Mouse (Mus musculus): ENCODE measurements around the gene Nfil3.

Gene Nfil3

DNA sequence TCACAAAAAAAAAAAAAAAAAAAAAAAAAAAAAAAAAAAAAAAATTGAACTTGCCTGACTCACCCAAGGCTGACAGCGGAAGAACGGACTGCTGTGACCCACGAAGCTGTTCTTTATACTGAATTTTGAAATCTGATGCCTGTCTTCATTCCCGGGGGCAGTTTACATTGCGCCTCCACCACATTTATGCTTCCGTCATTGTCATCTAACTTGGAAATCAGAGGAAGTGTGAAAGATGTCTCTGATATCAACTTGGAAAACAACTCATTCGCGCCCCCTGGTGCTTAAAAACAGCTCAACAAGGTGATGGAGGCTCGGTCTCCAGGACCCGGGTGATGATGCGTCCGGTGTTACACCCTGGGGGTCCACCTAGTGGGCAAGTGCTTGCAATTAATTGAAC lies 1.8 kb upstream of the Nfil3 start:
- in situ Hi-C loops (cut with MboI, MseI) = no loop called here

DNA sequence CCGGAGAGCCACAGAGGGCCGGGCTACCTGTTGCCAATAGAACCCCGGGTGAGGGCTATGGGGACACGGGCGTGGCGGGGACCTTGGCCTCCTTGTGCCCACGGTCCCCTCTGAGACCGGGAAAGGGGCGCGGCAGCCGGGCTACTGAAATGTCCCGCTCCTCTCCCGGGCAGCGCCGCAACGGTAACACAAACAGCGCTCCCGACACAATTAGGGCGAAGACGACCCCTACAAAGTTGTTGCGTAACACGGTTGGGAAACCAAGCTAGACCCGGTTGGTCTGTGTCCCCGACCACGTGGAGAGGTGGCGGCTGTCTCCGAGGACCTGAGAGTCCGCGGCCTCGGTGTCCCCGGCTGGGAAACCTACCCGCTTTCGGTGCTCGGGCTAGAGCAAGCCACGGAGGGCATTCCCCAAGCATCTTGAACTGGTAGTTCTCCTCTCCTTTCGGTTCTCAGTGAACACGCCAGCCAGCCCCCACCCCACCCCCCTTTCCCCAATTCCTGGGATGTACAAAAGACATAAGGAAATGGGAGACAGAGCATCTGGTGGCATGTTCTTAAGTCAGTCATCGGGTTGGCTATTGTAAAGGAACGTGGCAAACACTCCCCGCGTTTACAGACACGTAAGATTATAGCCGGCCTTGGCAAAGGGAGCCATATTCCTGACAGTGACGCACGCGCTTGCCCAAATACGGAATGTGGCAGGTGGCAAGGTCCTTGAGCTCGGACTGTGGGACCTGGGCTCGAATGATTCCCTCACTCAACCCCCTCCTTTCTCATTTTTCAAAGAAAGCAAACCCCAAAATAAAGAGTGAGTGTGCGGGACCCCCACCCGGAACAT lies 788 bp upstream of the Nfil3 start:
- in situ Hi-C loops (cut with MboI, MseI) = no loop called here

DNA sequence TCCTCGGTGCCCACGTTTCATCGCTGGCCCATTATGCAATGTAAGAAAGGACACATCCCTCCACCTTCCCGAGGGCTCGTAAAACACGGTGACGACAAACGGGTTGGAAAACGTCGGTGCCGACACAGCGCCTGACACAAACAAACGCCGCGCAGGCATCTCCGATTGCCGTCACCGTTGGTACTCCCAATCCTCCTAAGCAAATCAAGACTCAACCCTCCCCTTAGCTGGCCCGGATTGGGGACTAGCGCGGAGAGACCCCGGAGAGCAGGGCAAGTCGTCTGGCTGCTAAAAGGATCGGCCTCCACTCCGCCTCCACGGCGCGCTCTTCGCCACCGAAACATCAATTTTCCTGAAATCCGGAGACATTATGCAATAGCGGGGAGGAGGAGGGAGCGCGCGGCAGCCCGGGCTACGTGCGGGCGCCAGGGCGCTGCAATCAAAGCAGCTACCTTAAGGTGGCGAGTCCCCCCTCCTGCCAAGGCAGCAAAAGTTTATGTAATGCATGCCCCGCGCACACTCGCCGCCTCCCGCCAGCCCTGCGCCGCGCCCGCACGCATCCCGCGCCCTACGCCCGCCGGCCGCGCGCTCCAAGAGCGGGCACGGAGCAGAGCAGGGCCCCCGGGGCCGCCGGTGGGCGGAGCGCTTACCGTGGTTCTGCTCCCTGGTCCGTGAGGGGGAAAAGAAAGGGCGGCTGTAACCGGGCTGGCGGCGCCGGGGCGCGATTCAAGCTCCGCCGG lies 492 bp downstream of the Nfil3 start:
- in situ Hi-C loops (cut with MboI, MseI) = no loop called here

DNA sequence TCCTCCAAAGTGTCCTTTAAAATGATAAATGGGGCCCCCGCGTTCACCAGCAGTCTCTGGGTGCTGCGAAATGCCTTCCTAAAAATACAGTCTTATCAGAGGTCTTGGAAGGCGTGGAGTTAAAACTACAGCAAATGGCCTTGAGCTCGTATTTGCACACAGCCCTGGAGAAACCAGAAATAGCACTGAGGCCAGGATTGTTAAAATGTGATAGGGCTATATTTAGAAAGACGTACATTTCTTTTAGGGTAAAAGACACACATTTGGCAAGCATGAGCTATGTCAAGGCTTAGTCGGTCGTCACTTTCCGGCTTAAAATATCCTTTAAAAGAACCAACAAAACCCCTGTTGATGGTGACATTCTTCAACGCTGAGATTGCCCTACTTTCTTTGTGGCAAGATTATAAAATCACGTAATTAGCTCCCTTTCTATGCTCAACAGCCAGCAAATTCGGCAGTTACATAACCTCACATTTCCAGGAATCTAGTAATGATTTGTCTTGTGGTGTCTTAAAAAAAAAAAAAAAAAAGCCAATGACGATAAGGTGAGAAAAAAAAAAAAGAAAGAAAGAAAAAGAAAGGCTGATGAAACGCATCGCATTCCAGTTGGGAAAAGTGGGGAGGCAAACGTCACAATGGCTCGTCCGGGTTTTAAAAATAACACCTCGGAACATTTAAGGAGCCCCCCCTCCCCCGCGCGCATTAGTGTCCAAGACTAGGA lies 1.4 kb downstream of the Nfil3 start:
- in situ Hi-C loops (cut with MboI, MseI) = no loop called here

DNA sequence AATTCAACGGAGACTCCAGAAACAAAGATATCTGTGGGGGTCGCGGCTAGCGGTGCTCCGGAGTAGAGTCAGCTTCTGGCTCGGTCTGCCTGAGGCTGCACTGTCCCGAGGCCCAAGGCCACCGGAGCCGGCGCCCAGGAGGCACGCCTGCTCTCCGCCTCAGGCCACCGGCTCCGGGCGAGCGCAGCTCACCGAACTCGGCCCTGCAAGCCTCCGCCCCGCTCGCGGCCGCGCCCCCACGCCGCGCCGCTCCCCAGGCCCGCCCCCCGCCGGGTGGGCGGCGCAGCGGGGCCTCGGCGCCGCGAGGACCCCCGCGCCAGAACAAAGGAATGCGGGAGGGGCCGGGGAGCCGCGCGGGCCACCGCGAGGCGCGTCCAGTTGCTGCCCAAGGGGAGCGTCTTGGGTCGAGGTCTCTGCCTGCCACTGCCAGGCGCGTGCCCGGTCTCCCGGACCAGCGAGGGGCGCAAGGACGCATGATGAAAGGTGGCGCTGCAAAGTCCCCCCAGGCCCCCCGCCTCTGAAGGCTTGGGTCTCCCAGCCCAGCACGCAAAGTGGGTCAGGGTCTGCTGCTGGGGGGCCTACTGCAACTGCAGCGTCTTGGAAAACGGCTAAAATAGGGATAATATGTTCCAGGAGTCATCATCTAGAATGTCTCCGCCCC lies 2.4 kb downstream of the Nfil3 start:
- in situ Hi-C loops (cut with MboI, MseI) = no loop called here

DNA sequence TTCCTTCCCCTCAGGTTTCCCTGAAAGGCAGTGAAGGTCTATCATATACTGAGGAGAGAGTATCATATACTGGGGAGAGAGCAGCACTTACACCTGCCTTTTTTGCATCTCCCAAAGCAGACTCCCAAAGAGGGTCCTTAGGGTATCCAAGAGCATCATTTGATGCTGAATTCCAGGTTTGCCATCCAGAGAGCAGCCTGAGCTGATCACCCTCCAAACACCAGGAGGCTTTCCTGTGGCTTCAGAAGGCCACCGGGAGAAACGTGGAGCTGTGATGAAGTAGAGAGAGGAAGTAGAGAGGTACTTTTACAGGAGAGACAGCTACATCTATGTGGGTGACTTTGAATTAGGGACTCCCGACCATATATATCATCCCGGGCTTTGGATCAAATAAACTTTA lies 3.1 kb downstream of the Nfil3 start:
- in situ Hi-C loops (cut with MboI, MseI) = no loop called here

DNA sequence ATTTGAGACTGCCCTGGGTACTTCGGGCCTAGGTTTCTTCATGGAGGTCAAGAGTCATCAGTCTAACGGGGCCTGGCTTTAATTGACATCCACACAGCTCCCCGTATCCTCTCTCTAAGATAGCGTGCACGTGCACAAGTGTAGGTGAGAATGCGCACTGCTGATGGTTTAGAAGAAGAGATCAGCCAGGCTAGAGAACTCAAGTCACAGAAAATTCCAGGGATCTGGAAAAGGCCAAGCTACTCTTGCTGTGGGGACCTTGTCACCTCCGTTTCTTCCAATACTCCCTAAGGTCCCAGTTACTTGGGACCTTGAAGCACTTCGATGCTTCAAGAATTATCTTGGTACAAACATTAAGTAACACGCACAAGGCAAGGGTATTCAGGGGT lies 3.7 kb downstream of the Nfil3 start:
- in situ Hi-C loops (cut with MboI, MseI) = no loop called here

DNA sequence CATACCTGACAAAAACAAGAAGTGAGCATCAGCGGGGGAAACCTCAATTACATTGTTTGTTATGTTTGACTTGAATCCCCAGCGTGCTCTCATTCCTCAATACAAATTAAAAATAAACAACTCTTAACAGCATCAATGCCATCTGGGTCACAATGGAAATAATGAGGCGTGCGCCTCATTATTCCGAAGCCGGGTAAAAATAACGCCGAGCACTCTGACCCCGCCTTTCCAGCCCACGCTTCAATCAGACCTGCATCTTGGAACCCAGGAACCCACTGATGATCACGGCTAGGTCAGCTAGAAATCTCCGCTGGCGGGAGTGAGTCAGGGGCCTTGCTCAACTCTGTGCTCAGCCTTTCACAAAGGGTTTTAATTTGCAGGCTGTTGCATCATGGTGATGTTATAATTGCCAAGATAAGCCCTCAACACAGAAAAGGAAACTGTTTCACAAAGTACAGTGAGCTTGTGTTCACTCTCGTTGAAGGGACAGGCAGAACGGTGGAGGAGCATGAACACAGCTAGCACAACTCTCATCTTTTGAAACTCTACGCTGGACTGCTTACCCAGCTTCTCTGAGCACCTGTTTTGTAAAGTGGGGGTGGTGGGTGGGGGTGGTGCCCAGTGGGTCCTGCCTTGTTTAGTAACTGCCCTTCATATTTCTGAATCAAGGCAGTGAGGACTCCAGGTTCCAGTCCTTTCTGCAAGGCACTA lies 4.2 kb downstream of the Nfil3 start:
- in situ Hi-C loops (cut with MboI, MseI) = no loop called here

DNA sequence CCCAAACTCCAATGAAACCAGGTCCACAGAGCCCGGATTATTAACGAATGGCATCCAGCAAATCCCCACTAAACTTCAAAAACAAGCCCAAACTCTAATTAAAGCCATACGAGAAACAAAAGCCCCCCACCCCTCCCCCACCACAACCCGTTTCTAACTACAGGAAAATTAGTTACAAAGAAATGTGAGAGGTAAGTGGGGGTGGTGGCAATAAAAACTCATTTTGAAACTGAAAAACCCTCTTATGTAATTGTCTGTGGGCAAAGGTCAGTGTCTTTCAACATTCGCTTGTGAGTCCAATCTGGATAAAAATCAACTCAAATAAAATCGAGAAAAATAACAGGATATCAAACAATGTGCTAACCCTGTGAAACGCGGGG lies 4.8 kb downstream of the Nfil3 start:
- in situ Hi-C loops (cut with MboI, MseI) = no loop called here

DNA sequence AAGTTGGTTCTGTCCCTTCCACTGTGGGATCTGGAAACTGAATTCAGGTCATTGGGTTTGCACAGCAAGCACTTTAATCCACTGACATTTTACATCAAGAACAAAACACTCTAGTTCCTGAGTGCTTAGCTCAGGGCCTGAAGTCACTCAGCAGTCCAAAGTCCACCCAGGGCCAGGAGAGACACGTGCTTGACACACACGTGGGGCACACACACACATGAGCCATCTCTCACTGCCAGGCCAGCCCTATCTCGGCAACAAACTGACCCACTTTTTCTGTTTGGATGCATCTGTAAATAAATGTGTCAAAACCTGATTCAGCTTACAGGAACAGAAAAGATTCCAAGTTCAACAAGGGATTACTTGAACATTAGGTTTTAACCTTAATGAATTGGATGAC lies 6.2 kb downstream of the Nfil3 start:
- in situ Hi-C loops (cut with MboI, MseI) = no loop called here

DNA sequence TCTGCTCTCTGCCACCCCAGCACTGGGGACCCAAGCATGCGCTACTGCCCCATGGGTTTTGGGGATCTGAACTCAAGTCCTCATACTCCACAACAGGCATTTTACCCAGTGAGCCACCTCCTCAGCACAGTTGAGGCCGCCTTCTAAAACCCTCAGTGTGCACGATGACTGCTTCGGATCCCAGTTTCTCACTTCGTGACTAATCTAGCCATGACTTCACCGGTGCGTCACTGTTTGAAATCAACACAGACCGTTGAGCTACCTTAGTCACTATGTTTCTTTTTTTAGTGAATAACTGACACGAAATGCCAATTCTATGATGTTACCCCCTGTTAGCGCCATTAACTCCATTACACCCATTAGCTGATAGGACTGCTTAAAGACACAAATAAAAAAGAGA lies 7.4 kb downstream of the Nfil3 start:
- in situ Hi-C loops (cut with MboI, MseI) = no loop called here

DNA sequence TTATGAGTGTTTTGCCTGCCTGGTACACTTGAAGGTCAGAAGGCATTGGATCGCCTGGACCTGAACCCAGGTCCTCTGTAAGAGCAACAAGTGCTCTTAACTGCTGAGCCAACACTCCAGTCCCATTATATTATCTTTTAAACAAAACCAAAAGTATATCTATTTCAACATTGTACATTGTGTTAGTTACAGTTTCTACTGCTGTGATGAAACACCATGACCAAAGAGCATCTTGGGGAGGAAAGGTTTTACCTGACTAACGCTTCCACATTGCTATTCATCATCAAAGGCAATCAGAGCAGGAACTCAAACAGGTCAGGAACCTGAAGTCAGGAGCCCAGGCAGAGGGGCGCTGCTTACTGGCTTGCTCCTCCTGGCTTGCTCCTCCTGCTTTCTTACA lies 8.2 kb downstream of the Nfil3 start:
- in situ Hi-C loops (cut with MboI, MseI) = no loop called here

DNA sequence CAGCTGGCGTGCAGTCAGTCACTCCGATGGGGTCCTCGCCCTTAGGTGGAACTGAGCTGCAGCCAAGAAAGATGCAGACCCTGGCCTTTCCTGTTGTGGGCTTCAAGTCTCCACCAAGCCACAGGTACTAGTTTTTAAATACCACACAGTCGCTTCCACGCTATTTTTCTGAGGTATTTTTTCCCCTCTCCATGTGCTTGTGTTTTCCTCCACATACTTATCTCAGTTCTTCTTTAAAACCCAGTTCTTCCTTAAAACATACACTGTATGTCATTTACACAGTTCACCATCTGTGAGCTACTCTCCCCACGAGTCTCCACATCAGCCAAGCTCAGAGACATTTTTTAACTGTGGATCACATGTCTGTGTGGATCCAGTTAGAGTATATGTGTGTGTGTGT lies 10.0 kb downstream of the Nfil3 start:
- in situ Hi-C loops (cut with MboI, MseI) = no loop called here

DNA sequence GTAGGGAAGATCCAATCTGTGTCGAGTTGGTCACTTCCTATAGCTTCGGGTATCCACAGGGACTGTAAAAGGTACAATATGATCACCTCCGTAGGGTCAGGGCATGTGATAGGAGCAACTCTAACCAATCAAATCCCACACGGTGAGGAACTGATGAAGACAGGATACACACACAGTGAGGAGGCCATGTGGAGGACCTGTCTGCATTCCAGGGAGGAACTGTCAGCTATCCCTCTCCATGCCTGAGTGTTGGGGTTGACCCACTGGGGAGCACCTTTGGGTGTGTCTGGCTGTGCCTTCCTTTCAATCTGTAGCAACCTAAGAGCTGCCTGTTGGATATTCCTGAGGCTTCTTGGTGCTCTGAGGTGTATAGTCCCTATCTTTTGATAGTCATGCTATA lies 18.0 kb downstream of the Nfil3 start:
- in situ Hi-C loops (cut with MboI, MseI) = no loop called here

DNA sequence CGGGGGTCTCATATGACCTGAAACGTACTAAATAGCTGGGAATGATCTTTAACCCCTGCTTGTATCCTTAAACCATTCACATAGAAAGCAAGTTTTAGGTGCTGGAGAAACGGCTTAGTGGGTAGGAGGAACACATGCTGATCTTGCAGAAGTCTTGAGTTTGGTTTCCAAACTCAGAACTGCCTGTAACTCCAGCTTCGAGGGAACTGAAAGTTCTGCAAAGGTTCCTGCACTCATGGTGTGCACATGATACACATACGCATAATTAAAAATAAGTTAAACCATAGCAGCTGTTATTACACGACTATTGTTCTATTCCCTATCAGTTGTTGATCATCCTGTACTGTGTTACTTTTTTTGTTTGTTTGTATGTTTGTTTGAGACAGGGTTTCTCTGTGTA lies 18.5 kb downstream of the Nfil3 start:
- in situ Hi-C loops (cut with MboI, MseI) = no loop called here

DNA sequence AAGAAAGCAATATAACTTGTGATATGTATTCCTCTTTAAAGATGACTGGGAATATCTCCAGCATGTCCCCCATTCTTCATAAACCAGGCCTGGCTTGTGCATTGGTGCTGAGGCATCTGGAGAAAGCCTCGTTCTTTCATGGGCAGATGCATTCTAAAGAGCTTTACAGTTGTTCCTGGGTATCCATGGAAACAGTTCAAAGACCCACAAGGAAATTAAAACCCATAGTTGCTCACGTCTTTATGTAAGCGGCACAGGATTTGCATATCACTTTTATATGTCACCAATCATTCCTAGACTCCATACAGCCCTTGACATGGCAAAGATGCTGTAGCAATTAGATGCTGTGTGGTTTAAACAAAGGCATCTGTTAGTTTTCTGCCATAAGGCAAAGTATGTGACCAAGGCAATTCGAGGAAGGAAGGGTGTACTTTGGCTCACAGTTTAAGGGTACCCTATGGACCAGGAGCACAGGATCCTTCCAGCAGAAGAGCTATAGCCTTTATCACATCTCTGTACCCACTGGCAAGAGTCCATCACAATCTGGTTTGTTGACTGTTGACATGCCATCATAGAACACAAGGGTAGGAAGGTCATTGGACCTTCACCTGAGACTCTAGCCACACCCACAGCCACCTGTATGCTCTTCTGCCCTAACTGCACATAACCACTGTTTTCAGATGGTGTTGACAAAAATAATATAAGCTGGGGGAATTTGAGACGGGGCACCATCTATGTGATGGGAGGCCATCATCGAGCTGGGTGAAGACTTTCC lies 26.9 kb downstream of the Nfil3 start:
- in situ Hi-C loops (cut with MboI, MseI) = no loop called here

DNA sequence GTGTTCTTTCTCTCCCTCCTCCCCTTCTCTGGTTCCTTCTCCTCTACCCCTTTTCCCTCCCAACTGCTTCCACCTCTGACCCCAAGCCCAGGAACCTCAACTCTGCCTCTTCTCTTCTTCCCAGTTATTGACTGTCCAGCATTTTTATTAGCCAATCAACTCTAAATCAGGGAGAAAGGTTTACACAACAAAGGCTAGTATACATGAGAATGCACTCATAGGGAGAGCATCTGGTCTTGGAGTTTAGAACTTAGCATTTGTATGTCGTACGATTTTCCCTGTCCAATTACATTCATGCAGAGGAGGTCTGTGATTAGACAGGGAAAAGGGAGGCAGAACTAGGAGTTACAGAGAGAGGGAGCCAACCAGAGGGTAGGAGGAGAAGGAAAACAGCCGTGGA lies 31.7 kb downstream of the Nfil3 start:
- in situ Hi-C loops (cut with MboI, MseI) = no loop called here

DNA sequence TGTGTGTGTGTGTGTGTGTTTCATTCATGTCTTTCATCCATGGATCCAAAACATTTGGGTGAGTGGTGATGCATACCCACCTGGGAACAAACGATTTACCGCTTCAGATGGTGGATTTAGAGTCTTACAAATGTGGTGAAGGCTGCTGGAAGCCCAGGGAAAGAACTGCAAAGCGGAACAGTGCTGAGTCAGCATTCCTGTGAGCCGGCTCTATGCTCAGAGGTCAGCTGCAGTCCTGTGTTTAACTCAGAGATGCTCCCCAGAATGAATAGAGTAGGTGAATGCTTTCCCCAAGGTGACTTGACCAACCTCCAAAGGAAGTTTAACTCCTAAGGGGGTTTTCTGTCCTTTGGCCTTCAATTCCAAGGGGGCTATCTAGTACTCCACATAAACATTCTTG lies 33.3 kb downstream of the Nfil3 start:
- in situ Hi-C loops (cut with MboI, MseI) = no loop called here

DNA sequence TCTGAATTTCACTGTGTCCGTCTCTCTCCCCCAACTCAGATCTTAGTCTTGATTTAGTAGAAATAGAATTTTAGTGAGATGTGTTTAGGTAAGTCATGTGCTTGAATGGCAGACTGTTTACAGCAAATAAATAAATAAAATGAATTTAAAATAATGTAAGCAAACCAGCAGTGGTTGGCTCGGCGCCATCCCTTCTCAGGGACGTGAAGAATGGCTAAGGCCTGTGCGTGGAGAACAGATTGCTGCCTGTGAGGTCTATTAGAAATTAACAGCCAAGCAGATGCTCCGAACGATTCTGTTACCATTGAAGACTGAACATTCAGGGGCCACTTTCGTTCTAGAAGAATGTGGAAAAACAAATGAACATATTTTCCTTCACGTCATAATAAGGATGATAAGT lies 35.1 kb downstream of the Nfil3 start:
- in situ Hi-C loops (cut with MboI, MseI) = no loop called here

DNA sequence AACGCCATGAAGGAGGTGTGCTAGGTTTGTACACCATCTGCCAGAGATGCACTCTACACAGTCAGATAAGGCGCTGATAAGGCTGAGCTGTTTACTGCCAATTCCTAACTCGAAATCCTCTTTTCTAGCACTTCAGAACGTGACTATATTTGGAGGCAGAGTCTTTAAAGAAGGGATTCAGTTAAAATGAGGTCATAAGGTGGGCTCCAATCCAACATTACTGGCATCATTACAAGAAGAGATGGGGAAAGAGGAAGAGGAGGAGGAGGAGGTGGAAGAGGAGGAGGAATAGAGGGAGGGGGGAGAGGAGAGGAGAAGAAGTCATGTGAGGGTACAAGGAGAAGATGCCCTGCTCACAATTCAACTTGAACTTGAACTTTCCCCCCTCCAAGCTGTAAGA lies 36.8 kb downstream of the Nfil3 start:
- in situ Hi-C loops (cut with MboI, MseI) = no loop called here

DNA sequence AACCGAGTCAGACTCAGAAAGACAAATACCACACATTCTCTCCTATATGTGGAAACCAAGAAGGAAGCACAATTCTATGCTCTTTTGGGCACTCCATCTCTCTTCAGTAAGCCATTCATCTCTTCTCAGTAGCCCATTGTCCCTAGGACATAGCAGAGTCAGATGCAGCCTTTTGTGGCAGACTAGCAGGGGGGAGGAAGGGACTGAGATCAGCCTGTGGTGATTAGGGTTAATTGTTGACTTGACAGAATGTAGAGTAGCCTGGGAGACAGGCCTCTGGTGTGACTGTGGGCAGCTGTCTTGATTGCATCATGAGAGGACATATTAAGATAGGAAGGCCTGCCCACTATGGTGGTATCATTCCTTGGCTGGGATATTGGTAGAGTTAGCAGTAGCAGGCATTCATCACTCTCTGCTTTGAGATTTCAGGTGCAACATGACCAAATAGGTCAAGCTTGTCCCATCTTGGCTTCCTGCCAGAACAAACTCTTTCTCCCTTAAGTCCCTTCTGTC lies 37.9 kb downstream of the Nfil3 start:
- in situ Hi-C loops (cut with MboI, MseI) = no loop called here

Data from regulatory T cell (primary cell).